In genomic region chr4:137500149-137500548, GRCm38 (mm10) we compare ENCODE assay signal across 28 mouse cellular contexts. TPM values are rescaled to one million over a fixed set of nuclear protein-coding genes. Genes with fewer than 3 reads are reported as not detected.
DNase-seq lines count a peak whose midpoint lies in the region; ATAC-seq and TF ChIP-seq lines count a peak whose summit lies in the region.
"Had no signal": no experiment of that assay in that cellular context is flagged by ENCODE, and none has a peak within 500 bp of the region (broad histone marks: within the 10 kb centered on the region; RNA-seq: fewer than 3 reads in every experiment).

No protein-coding gene starts in this region.

- H3K27me3 ChIP-seq in forebrain, embryonic 10.5 days (ENCODE audit: poor library complexity, severe bottlenecking), result no peaks in the 10 kb centered on the region
- no peaks in the 10 kb centered on the region for H3K27me3 ChIP-seq in forebrain, embryonic 16.5 days (replicated peaks; ENCODE audit: control insufficient read depth, insufficient read depth, low read length)
- H3K27me3 ChIP-seq in heart, embryonic 15.5 days, result no peaks in the 10 kb centered on the region
- no peaks in the 10 kb centered on the region for H3K27me3 ChIP-seq in embryonic facial prominence, embryonic 10.5 days (replicated peaks; ENCODE audit: low read depth, poor library complexity, severe bottlenecking)
- no peaks in the 10 kb centered on the region for H3K27me3 ChIP-seq in limb, embryonic 15.5 days
- H3K27me3 ChIP-seq: CH12.LX; liver, embryonic 15.5 days had no signal

- WGBS in forebrain, embryonic 10.5 days, result 86% methylated on average over 12 of the region's 12 CpGs
- 77% methylated on average over 12 of the region's 12 CpGs for WGBS in forebrain, embryonic 16.5 days
- 49% methylated on average over 12 of the region's 12 CpGs for WGBS in heart, embryonic 15.5 days
- 83% methylated on average over 12 of the region's 12 CpGs for WGBS in embryonic facial prominence, embryonic 10.5 days
- WGBS in limb, embryonic 15.5 days, result 62% methylated on average over 12 of the region's 12 CpGs

- no peak overlapping the region for H3K9ac ChIP-seq in forebrain, embryonic 16.5 days (replicated peaks; ENCODE audit: low read depth, low read length)
- H3K9ac ChIP-seq in heart, embryonic 15.5 days, result no peak overlapping the region
- H3K9ac ChIP-seq in limb, embryonic 15.5 days, result no peak overlapping the region
- H3K9ac ChIP-seq: forebrain, postnatal 0 days; liver, embryonic 15.5 days had no signal

- TF ChIP-seq CTCF in left cerebral cortex, adult 2 months (IDR thresholded peaks at IDR 0.05), result no peak

- H3K4me2 ChIP-seq in forebrain, embryonic 16.5 days (ENCODE audit: low read length), result no peak overlapping the region
- H3K4me2 ChIP-seq in heart, embryonic 15.5 days, result no peak overlapping the region
- H3K4me2 ChIP-seq in limb, embryonic 15.5 days, result no peak overlapping the region
- H3K4me2 ChIP-seq: liver, embryonic 15.5 days had no signal

- H3K27ac ChIP-seq in forebrain, embryonic 10.5 days, result peak overlapping the region; percentile 51; the same call in 1 of the 2 replicates
- H3K27ac ChIP-seq in forebrain, embryonic 16.5 days (ENCODE audit: low read length), result no peak overlapping the region
- H3K27ac ChIP-seq in heart, embryonic 15.5 days, result peak overlapping the region; percentile 96
- peak overlapping the region; percentile 30; the same call in 1 of the 2 replicates for H3K27ac ChIP-seq in embryonic facial prominence, embryonic 10.5 days (replicated peaks)
- peak overlapping the region; percentile 57; the same call in 1 of the 2 replicates for H3K27ac ChIP-seq in limb, embryonic 15.5 days
- H3K27ac ChIP-seq in left cerebral cortex, adult 2 months, result no peak overlapping the region
- H3K27ac ChIP-seq: liver, embryonic 15.5 days had no signal

- peaks cover 55% of the 10 kb centered on the region for H3K4me1 ChIP-seq in forebrain, embryonic 10.5 days
- peaks cover 3% of the 10 kb centered on the region for H3K4me1 ChIP-seq in forebrain, embryonic 16.5 days (replicated peaks; ENCODE audit: control insufficient read depth, insufficient read depth, low read length)
- peaks cover 85% of the 10 kb centered on the region for H3K4me1 ChIP-seq in heart, embryonic 15.5 days (replicated peaks)
- peaks cover 59% of the 10 kb centered on the region for H3K4me1 ChIP-seq in embryonic facial prominence, embryonic 10.5 days
- peaks cover 79% of the 10 kb centered on the region for H3K4me1 ChIP-seq in limb, embryonic 15.5 days

- no peak for ATAC-seq in forebrain, embryonic 16.5 days
- ATAC-seq in heart, embryonic 15.5 days (replicated peaks; ENCODE audit: insufficient number of reproducible peaks, insufficient read depth, low FRiP score, low read depth), result no peak
- no peak for ATAC-seq in limb, embryonic 15.5 days (ENCODE audit: insufficient number of reproducible peaks, low FRiP score, low TSS enrichment, low read depth)
- ATAC-seq: forebrain, postnatal 0 days had no signal

- H3K4me3 ChIP-seq in forebrain, embryonic 10.5 days, result no peak overlapping the region
- H3K4me3 ChIP-seq in forebrain, embryonic 16.5 days (replicated peaks; ENCODE audit: low read length), result no peak overlapping the region
- no peak overlapping the region for H3K4me3 ChIP-seq in heart, embryonic 15.5 days
- H3K4me3 ChIP-seq in embryonic facial prominence, embryonic 10.5 days, result no peak overlapping the region
- no peak overlapping the region for H3K4me3 ChIP-seq in limb, embryonic 15.5 days
- H3K4me3 ChIP-seq in left cerebral cortex, adult 2 months, result no peak overlapping the region
- H3K4me3 ChIP-seq: liver, embryonic 15.5 days had no signal

- no peaks in the 10 kb centered on the region for H3K9me3 ChIP-seq in forebrain, embryonic 10.5 days
- no peaks in the 10 kb centered on the region for H3K9me3 ChIP-seq in forebrain, embryonic 16.5 days (ENCODE audit: control insufficient read depth, low read length)
- H3K9me3 ChIP-seq in heart, embryonic 15.5 days (replicated peaks), result no peaks in the 10 kb centered on the region
- no peaks in the 10 kb centered on the region for H3K9me3 ChIP-seq in embryonic facial prominence, embryonic 10.5 days
- no peaks in the 10 kb centered on the region for H3K9me3 ChIP-seq in limb, embryonic 15.5 days
- H3K9me3 ChIP-seq: liver, embryonic 15.5 days had no signal

- H3K36me3 ChIP-seq in forebrain, embryonic 10.5 days (replicated peaks), result peaks cover 38% of the 10 kb centered on the region
- no peaks in the 10 kb centered on the region for H3K36me3 ChIP-seq in forebrain, embryonic 16.5 days (ENCODE audit: control insufficient read depth, insufficient read depth)
- peaks cover 41% of the 10 kb centered on the region; the same call in 1 of the 2 replicates for H3K36me3 ChIP-seq in heart, embryonic 15.5 days
- H3K36me3 ChIP-seq in embryonic facial prominence, embryonic 10.5 days (replicated peaks), result peaks cover 47% of the 10 kb centered on the region
- peaks cover 39% of the 10 kb centered on the region for H3K36me3 ChIP-seq in limb, embryonic 15.5 days
- H3K36me3 ChIP-seq: liver, embryonic 15.5 days had no signal

- intact Hi-C loops in left cerebral cortex, adult 2 months (cut with DNase I), result no loop called here

- DNase-seq in forebrain, embryonic 10.5 days (ENCODE audit: extremely low spot score, low spot score), result no peak
- DNase-seq in heart, adult 9 months (ENCODE audit: low spot score in 2 of 2), result no peak
- no peak for DNase-seq in embryonic facial prominence, embryonic 10.5 days (ENCODE audit: low spot score)
- DNase-seq in lung, postnatal 4 days, result no peak
- no peak for DNase-seq in left cerebral cortex, adult 2 months (ENCODE audit: extremely low spot score in 1 of 2, low spot score in 2 of 2)
- DNase-seq: cerebellum, adult 18-20 months; cerebellum, postnatal 36 days; forebrain, postnatal 0 days; kidney, adult 18-20 months; kidney, postnatal 25 days; left cerebral cortex, postnatal 4 days; lung, postnatal 10 days; right cerebral cortex, adult 18-20 months; spleen, adult 18-20 months; thymus, postnatal 25 days had no signal

RNA-seq across cellular contexts. Expression of gene Hspg2, which starts 31.6 kb away (rescaled TPM):
- polyA plus RNA-seq in forebrain, embryonic 10.5 days (2016; fragmentation: Nextera tagmentation; extraction: Ambion mirVana), result 15.6 and 17.9 TPM in 2 replicates
- polyA plus RNA-seq in forebrain, embryonic 16.5 days (2015; fragmentation: Nextera tagmentation; extraction: Ambion mirVana), result 3.2 and 4.9 TPM in 2 replicates
- polyA plus RNA-seq in heart, embryonic 15.5 days (2015; fragmentation: Nextera tagmentation; extraction: Ambion mirVana), result 41.3 and 56.3 TPM in 2 replicates
- 17.4 and 19.6 TPM in 2 replicates for polyA plus RNA-seq in embryonic facial prominence, embryonic 10.5 days (2016; fragmentation: Nextera tagmentation; extraction: Ambion mirVana)
- polyA plus RNA-seq in limb, embryonic 15.5 days (2015; fragmentation: Nextera tagmentation; extraction: Ambion mirVana), result 40.6 and 44.5 TPM in 2 replicates
- total RNA-seq in left cerebral cortex, adult 2 months (2021), result 1 to 10 TPM; 5.5 to 6.5 TPM
- total RNA-seq: megakaryocyte-erythroid progenitor cell, adult 5-6 weeks had no signal

RNA-seq across cellular contexts. Expression of gene 1700013G24Rik, which starts 47.1 kb away (rescaled TPM):
- not detected in 2 replicates for polyA plus RNA-seq in forebrain, embryonic 10.5 days (2016; fragmentation: Nextera tagmentation; extraction: Ambion mirVana)
- polyA plus RNA-seq in forebrain, embryonic 16.5 days (2015; fragmentation: Nextera tagmentation; extraction: Ambion mirVana), result not detected in 2 replicates
- polyA plus RNA-seq in heart, embryonic 15.5 days (2015; fragmentation: Nextera tagmentation; extraction: Ambion mirVana), result not detected in 2 replicates
- not detected in 2 replicates for polyA plus RNA-seq in embryonic facial prominence, embryonic 10.5 days (2016; fragmentation: Nextera tagmentation; extraction: Ambion mirVana)
- 0.23 and 0.40 TPM in 2 replicates for polyA plus RNA-seq in limb, embryonic 15.5 days (2015; fragmentation: Nextera tagmentation; extraction: Ambion mirVana)
- total RNA-seq in left cerebral cortex, adult 2 months (2021), result not detected
- total RNA-seq: adrenal gland, postnatal 10 days; CH12.LX; forebrain, postnatal 0 days; gastrocnemius, adult 18-20 months; heart, postnatal 36 days; layer of hippocampus, postnatal 25 days; left cerebral cortex, postnatal 4 days; megakaryocyte-erythroid progenitor cell, adult 5-6 weeks had no signal
- polyA plus RNA-seq: brain, embryonic 14.5 days; forebrain, postnatal 0 days; liver, embryonic 15.5 days; neural tube, embryonic 11.5 days; stomach, embryonic 14.5 days had no signal

Comparison
In these comparisons a context has a peak if more than half of its experiments do, and no peak if none do; other contexts are left out.
1. H3K27ac ChIP-seq: peak in forebrain, embryonic 10.5 days (single experiment), heart, embryonic 15.5 days (single experiment), embryonic facial prominence, embryonic 10.5 days (single experiment) and limb, embryonic 15.5 days (single experiment); none in forebrain, embryonic 16.5 days (single experiment) and left cerebral cortex, adult 2 months (single experiment).